Mouse (Mus musculus): ENCODE results near the gene Fgfr2.

GRCm38 (mm10) chr7:130315221-130315620 is 2807.9 kb downstream of the Fgfr2 start:
- TF ChIP-seq CTCF (IDR thresholded peaks at IDR 0.05; ENCODE audit: insufficient read depth, low read length) (no peak), POLR2A (IDR thresholded peaks at IDR 0.05; ENCODE audit: borderline replicate concordance, extremely low read depth, low read depth, low read length) (no peak)
